Mouse (Mus musculus): ENCODE results near the gene B430305J03Rik.

DNA sequence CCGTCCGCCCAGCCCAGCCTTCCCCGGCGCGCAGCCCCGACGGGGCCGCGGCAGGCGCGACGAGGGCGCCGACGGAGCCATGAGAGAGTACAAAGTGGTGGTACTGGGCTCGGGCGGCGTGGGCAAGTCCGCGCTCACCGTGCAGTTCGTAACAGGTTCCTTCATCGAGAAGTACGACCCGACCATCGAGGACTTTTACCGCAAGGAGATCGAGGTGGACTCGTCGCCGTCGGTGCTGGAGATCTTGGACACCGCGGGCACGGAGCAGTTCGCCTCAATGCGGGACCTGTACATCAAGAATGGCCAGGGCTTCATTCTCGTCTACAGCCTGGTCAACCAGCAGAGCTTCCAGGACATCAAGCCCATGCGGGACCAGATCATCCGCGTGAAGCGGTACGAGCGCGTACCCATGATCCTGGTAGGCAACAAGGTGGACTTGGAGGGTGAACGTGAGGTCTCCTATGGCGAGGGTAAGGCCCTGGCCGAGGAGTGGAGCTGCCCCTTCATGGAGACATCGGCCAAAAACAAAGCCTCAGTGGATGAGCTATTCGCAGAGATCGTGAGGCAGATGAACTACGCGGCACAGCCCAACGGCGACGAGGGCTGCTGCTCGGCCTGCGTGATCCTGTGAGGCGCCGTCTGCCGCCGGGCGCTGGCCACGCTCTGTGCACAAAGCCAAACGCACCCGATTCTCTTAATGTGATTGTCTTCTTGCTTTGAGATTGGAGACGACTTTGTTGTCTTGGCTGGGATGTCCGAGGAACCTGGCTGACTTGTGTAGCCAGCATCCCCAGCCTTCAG, 573 bp downstream of the B430305J03Rik start:
- TF ChIP-seq CTCF (IDR thresholded peaks at IDR 0.05; ENCODE audit: low read depth) (peak; percentile 47), EP300 (optimal IDR thresholded peaks at IDR 0.05) (no peak)

Measured in stomach, postnatal 0 days (tissue).